Mouse (Mus musculus): ENCODE data around the gene Zmiz1.

The Zmiz1 gene

DNA sequence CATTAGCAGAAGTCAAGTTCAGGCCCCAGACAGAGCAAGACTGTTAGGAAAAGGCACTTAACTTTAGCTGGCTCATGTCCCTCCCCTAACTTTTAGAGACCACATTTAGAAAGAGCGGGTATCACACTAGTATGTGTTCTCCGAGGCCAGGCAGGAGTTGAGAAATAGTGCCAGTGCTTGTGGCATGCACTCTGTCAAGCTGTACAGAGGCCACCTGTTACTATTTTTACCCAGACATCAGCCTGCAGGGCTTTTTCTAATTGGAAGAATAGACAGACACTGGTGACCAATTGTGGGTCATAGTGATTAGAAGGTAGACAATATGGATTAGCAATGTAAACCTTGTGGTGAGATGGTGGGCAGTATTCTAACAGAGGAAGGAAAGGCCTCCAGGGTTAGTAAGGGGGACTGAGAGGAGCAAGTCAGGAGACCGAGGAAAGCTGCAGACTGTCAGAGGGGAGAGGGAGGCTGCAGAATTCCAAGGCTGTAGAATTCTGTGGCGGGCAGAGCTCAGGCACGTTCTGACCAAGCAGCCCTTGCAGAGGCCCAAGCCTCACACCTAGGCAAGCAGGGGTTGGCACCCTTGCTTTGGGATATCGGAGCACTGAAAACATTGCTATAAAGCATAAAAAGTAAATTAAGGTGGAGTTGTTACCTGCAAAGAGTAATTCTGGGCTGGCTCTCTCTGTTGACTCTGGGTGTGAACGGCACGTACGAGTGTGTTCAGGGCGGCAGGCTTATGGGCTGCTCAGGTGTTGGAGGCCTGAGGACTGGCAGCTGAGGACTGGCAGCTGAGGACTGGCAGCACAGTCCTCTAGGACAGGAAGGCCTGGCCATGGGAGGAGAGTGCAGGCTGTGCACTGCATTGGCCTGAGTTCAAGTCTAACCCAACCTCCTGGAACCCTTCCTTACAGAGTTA, 228.3 kb downstream of the Zmiz1 start:
- no peak for DNase-seq (ENCODE audit: low read depth, low spot score)

DNA sequence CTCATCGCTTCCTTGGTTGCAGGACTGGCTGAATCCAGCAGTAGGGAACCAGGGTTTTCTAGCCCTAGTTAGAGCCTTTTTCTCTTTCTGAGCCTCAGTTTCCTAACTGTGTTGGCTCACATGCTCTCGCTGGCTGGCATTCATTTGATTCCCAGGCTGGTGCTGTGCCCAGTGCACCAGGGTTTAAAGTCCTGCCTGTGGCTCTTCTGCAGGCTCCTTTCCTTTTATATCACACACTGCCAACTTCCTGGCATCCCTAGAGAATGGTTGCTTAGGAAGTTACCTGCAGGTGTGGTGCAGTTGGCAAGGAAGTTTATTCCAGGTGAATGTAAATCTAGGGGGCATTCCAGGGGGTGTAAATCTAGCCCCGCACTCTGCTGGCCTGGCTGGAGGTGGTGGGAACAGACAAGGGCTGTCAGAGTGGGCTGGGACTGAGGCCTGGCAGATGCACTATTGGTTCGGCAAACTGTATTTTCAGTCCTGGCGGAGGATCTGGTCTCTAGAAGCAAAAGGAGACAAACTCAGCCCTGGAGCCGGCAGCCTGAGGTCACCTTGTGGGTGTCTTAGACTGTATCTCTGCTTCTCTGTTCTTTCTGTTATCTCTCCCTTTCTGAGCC, 234.4 kb downstream of the Zmiz1 start:
- DNase-seq (ENCODE audit: low read depth, low spot score) = no peak

DNA sequence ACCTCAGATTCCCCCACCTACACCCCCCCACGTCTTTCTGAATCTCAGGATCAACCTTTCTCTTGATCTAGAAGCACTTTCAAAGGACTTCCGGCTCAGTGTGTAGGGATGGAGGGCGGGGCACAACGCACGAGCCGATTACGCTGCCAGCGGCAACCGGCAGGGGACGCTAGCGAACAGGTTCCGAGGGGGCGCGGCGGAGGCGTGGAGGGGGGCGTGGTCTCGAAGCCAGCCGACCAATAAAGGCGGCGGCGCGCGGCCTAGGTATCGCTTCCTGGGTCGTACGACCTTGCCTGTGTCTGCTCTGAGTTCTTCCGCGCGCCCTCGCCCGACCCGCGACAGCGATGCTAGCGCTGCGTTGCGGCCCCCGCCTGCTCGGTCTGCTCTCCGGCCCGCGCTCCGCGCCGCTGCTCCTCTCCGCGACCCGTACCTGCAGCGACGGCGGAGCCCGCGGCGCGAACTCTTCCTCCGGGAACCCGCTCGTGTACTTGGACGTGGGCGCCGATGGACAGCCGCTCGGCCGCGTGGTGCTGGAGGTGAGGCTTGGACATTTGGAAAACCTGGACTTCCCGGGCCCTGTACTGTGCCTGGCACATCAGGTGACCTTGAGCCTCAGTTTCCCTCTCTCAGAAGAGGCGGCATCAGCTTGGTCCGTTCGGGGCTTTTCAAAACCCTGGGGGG, 235.0 kb downstream of the Zmiz1 start, which contains the start of gene Ppif:
Ppif (plus strand) TSS at position 267 of the 681 bp plus-strand sequence.
- peak; percentile 99 for DNase-seq (ENCODE audit: low read depth, low spot score)

GRCm38 (mm10) chr14:25694569-25694897, 235.5 kb downstream of the Zmiz1 start:
- peak; percentile 47 for DNase-seq (ENCODE audit: low read depth, low spot score)

DNA sequence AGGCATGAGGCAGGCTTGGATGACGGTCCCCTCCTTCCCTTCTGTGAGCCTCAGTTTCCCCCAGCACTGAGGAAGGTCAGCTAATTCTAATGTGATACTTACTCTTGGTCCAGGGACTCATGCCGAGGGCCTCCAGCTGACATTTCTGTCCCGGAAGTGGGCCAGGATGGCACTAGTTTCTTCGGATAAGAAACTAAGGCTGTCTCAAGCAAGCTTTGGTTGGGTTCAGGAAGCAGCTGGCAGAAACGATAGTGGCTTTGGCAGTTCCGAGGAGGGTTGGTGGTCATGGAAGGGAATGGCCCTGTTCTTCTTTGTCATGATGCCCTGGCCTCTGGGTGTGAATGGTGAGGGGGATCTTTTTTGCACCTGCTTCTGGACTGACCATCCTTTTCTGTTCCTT, 236.1 kb downstream of the Zmiz1 start:
- DNase-seq (ENCODE audit: low read depth, low spot score) = peak; percentile 36

DNA sequence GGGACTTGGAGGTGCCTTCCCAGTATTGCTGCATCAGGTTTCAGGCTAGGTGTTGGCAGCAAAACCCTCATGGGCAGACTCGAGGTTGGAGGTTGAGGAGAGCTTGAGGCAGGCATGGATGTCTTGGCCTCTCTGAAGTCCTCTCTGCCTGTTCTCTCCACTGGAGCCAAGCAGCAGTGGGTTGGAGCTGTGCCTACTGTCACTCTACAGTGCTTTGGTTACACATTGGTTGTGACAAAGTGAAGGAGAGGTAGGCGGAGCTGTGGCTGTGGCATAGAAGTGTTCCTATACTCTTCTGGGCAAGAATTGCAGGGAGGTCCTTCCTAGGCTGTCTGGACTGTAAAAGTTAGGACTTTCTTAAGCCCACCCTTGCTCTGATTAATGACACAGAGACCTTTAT, 237.4 kb downstream of the Zmiz1 start:
- no peak for DNase-seq (ENCODE audit: low read depth, low spot score)

DNA sequence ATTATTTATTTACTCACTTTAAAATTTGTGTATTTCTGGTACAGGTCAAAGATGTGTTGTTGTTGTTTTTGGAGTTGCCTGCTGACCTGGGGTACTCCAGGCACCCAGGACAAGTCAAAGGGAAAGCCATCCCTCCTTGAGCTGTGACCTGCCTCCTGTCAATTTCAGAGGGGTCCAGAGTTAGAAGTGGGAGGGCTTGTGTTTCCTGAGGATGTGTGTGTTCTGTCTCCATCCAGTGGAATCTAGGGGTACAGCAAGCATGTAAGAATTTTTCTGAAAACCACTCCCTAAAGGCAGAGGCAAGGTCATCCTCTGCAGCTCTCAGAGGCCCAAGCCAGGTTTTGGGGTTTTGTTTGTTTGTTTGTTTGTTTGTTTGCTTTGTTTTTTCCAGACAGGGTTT, 243.0 kb downstream of the Zmiz1 start:
- peak; percentile 58 for DNase-seq (ENCODE audit: low read depth, low spot score)

DNA sequence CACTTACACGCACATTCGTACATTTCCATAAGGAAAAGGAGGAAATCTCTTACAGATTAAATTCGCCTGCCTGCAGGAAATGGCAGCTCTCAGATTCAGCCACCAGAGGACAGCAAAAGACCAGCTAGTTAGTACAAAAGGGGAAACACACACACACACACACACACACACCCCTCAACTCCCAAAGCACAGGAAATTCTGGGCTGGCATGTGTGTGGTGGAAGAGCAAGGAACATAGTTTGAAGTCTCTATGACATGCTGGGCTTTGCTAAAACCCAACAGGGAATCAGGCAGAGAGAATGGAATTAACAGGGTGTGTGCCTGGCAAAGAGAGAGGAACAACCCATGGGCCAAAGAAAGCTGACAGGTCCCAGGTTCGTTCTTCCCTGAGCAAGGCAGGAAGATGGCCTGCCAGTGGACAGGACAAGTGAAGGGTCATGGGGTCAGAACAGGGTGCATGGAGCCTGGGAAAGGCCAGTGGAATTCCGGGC, 248.8 kb downstream of the Zmiz1 start:
- peak; percentile 64 for DNase-seq (ENCODE audit: low read depth, low spot score)

- no peak for DNase-seq (ENCODE audit: low read depth, low spot score)
These were observed 249.5 kb downstream of the Zmiz1 start for GRCm38 (mm10) chr14:25708451-25708850.

DNA sequence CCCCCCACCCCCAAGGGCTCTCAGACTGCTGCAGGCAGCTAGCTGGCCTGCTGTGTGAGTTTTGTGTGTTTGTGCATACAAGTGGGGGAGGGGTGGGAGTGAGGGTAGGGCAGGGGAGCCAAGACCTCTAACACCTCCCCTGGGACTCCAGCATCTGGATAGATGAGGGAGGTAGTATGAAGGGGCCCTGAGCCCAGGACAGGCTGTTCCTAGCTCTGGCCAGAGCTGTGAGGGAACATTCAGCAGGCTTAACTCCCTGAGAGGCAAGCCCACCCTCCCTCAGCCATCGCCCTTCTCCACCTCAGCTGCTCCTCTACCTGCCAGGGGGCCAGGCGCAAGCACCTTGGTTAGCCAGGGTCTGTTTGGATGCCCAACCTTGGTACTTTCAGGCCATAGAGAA, 249.9 kb downstream of the Zmiz1 start:
- no peak for DNase-seq (ENCODE audit: low read depth, low spot score)

GRCm38 (mm10) chr14:25710073-25710472, 251.1 kb downstream of the Zmiz1 start:
- no peak for DNase-seq (ENCODE audit: low read depth, low spot score)

DNA sequence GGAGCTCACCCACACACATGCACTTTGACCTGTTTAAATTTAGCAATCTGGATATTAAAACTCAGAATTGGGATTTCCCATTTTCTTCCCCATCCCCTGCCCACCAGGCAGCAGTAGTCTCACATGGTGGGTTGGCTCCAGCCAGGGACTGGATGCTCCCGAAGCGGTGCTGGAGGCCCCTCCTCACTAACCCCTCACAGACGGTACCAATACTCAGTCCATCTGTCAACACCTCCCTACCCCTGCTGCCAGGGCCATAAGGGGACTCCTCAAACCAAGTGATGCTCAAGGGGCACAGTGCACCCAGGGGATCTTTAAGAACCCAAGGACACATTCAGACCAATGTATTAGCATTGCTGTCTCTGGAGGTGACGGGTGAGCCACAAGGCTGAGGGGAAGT, 251.7 kb downstream of the Zmiz1 start:
- no peak for DNase-seq (ENCODE audit: low read depth, low spot score)

DNA sequence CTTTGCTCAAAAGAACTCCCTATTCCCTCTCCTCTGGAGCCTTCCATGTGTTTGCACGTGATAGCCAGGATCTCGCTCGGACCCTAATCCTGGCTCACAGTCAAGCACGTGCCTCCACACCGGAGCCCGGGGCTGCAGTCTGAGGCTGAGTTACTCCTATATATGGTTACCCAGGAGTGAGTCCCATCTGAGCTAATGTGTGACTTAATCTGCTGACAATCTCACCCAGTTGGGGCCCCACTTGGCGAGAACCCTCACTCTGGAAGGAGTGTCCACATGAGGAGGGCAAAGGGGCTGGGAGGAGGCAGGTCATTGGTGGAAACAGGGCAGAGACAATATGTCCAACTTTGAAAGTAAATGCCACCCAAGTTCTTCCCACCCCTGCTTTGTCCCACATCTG, 252.2 kb downstream of the Zmiz1 start:
- DNase-seq (ENCODE audit: low read depth, low spot score) = no peak

DNA sequence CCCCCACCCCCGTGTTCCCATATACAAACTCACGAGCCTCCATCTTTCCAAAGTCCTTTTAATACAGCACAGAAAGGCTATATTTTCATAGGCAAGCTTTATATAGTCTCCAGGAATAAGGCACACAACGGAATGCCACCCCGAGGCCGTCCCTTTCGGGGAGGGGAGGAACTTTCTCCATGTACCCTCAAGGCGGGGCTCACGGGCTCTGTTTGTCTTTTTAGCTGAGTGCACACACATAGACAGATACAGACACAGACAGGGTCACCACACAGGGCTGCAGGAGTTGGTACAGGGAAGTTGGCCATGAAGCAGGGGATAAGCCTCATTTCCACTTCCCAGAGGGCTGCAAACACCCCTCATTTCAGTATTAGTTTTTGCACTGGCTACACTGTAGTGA, 252.6 kb downstream of the Zmiz1 start:
- DNase-seq (ENCODE audit: low read depth, low spot score) = no peak

DNA sequence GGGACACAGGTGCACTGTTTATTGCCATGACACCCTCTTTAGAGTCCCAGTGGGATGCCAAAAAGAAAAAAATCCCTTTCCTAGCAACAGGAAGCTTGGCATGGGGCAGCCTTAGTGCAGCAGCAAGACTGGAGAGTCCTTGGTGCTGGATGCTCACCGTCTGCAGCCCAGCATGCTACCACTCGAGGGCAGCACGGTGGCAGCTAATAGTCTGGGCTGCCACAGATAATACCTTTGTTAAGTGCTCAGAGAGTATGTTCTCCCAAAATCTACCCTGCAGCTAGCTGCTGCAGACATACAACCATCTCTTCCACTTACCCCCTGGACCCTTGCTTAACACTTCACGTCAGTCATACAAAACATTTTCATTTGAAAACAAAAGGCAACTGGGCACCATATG, 254.5 kb downstream of the Zmiz1 start:
- DNase-seq (ENCODE audit: low read depth, low spot score) = peak; percentile 49

Measured in CD4-positive, CD25-positive, alpha-beta regulatory T cell, adult 2 months (primary cell).